Mouse (Mus musculus): ENCODE results near the gene Mast4. TPM values are rescaled to one million over a fixed set of nuclear protein-coding genes. Genes with fewer than 3 reads are reported as not detected.
A peak's percentile ranks its signal among the peaks of the same experiment; 100 is the strongest.

Gene Mast4
- total and polyA plus RNA-seq, 3 experiments: 0.99 to 7.4 (median 6.1) TPM

DNA sequence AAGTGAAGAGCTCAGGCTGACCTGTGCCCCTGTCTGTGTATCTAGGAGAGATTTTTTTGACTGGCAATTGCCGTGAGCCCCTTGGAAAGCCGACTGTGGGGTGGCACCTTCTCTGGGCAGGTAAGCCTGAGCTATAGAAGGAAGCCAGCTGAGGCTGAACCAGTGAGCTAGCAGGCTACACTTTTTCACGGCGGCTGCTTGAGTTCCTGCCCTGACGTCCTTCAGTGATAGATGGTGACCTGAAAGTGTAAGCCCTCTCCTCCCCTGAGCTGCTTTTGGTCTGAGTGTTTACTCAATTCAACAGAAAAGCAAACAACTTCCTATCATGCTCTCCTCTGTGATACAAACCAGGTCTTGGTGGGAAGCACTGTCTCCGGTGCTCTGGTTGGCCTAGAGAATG, 455.7 kb downstream of the Mast4 start:
- no peak for DNase-seq (ENCODE audit: extremely low read depth)
- Histone ChIP-seq H3K4me2 (ENCODE audit: insufficient read depth, low read depth, poor library complexity, severe bottlenecking) (peak overlapping the region; percentile 33), H3K79me2 (replicated peaks; ENCODE audit: control insufficient read depth, extremely low read depth, insufficient read depth, poor library complexity, severe bottlenecking) (peaks cover 51% of the 10 kb centered on the region), H3K4me3 (replicated peaks in 1 of 3; ENCODE audit: low read depth in 2 of 3, low read length in 2 of 3, poor library complexity in 1 of 3) (no peak overlapping the region), H3K9me3 (replicated peaks; ENCODE audit: low read length) (no peaks in the 10 kb centered on the region), H3K9ac (ENCODE audit: insufficient read depth, low read depth) (peak overlapping the region; percentile 15), H3K36me3 (replicated peaks in 1 of 2; ENCODE audit: control insufficient read depth in 1 of 2, insufficient read depth in 1 of 2, low read length in 1 of 2) (no peaks in the 10 kb centered on the region), H3K4me1 (ENCODE audit: control insufficient read depth in 1 of 2, insufficient read depth in 2 of 2) (peaks cover 19 to 59% of the 10 kb centered on the region in 2 experiments), H3K27me3 (replicated peaks) (no peaks in the 10 kb centered on the region), H3K27ac (ENCODE audit: insufficient read depth, low read depth) (peak overlapping the region; percentile 68)
- dilution Hi-C loops (cut with MboI; ENCODE audit: extremely low pct_ligation_motif_present, extremely low pct_unique_long_range_greater_than_20kb, low sequenced_read_pairs) (no loop called here), in situ Hi-C loops (cut with MboI; ENCODE audit: low pct_ligation_motif_present, low pct_unique_long_range_greater_than_20kb, low sequenced_read_pairs) (no loop called here)
- TF ChIP-seq ETS1 (conservative IDR thresholded peaks at IDR 0.05; ENCODE audit: low read depth, low read length) (peak; percentile 11; the same call in 1 of the 2 replicates), POLR2A (IDR thresholded peaks at IDR 0.05; ENCODE audit: low read depth, low read length) (no peak), POLR2AphosphoS2 (IDR thresholded peaks at IDR 0.05; ENCODE audit: low read depth, low read length) (no peak), JUN (IDR thresholded peaks at IDR 0.05; ENCODE audit: insufficient read depth, low read depth, low read length) (no peak), MXI1 (IDR thresholded peaks at IDR 0.05; ENCODE audit: low read depth, low read length) (no peak), E2F4 (IDR thresholded peaks at IDR 0.05; ENCODE audit: insufficient replicate concordance, low read depth, low read length) (no peak), SIN3A (IDR thresholded peaks at IDR 0.05; ENCODE audit: low read length) (0 out of 2 replicates have a peak, but pooled peaks have one; percentile 27)

DNA sequence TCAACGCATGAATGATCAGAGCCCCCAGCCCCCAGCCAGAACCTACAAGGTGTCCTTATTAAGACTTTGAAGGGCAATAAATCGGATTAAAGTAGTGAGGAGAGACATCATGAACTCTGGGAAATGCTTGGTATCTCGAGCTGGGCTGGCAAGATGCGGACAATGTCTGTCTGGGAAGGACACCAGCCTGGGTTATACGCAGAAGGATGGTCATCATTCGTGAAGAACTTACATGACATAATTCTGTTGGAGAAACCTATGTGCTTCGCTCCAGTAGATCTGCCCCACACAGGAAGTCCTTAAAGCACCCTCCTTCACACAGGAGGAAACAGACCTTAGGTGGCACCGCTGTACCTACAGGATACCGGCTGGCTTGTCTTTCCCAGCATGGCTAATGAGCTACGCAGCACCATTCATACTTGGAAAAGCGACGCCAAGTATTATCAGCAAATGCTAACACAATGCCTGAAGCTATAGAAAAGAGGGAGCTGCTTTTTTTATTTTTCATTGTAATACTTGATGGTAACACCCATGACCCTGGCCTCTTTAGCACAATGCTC, 456.5 kb downstream of the Mast4 start:
- peaks cover 19 to 67% of the 10 kb centered on the region in 2 experiments for H3K4me1 ChIP-seq (ENCODE audit: control insufficient read depth in 1 of 2, insufficient read depth in 2 of 2)
- in situ Hi-C loops (cut with MboI; ENCODE audit: low pct_ligation_motif_present, low pct_unique_long_range_greater_than_20kb, low sequenced_read_pairs) (no loop called here), dilution Hi-C loops (cut with MboI; ENCODE audit: extremely low pct_ligation_motif_present, extremely low pct_unique_long_range_greater_than_20kb, low sequenced_read_pairs) (no loop called here)
- TF ChIP-seq SIN3A (IDR thresholded peaks at IDR 0.05; ENCODE audit: low read length) (no peak), MXI1 (IDR thresholded peaks at IDR 0.05; ENCODE audit: low read depth, low read length) (0 out of 2 replicates have a peak, but pooled peaks have one; percentile 36)
- H3K9ac ChIP-seq (ENCODE audit: insufficient read depth, low read depth): peak overlapping the region; percentile 31; the same call in 1 of the 2 replicates
- no peak overlapping the region for H3K4me3 ChIP-seq (replicated peaks in 1 of 3; ENCODE audit: low read depth in 2 of 3, low read length in 2 of 3, poor library complexity in 1 of 3)
- no peaks in the 10 kb centered on the region for H3K27me3 ChIP-seq (replicated peaks)
- peaks cover 50% of the 10 kb centered on the region for H3K79me2 ChIP-seq (replicated peaks; ENCODE audit: control insufficient read depth, extremely low read depth, insufficient read depth, poor library complexity, severe bottlenecking)
- peak overlapping the region; percentile 9; the same call in 1 of the 2 replicates for H3K27ac ChIP-seq (ENCODE audit: insufficient read depth, low read depth)
- H3K4me2 ChIP-seq (ENCODE audit: insufficient read depth, low read depth, poor library complexity, severe bottlenecking): peak overlapping the region; percentile 33
- H3K36me3 ChIP-seq (replicated peaks in 1 of 2; ENCODE audit: control insufficient read depth in 1 of 2, insufficient read depth in 1 of 2, low read length in 1 of 2): no peaks in the 10 kb centered on the region
- H3K9me3 ChIP-seq (replicated peaks; ENCODE audit: low read length): no peaks in the 10 kb centered on the region
- no peak for DNase-seq (ENCODE audit: extremely low read depth)

DNA sequence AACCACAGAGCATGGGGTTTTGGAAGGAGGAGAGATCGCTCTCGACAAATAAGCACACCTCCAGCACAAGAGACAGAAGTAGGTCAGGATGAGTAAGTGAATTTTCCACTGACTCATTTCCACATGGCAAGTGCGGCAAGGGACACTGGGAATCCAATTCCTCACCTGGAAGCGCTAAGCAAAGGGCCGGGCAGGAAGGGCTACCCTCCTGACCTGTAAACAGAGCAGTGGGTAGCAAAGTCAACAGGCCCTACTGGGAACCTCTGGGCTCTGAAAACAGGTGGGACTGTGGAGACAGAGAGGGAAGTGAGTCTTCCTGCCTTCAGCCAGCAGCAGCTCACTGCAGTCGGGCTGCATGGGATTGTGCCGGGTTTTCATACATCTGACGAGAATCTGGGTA, 457.1 kb downstream of the Mast4 start:
- Histone ChIP-seq H3K27ac (ENCODE audit: insufficient read depth, low read depth) (peak overlapping the region; percentile 55), H3K4me1 (ENCODE audit: control insufficient read depth in 1 of 2, insufficient read depth in 2 of 2) (peaks cover 22 to 73% of the 10 kb centered on the region in 2 experiments), H3K27me3 (replicated peaks) (no peaks in the 10 kb centered on the region), H3K4me3 (replicated peaks in 1 of 3; ENCODE audit: low read depth in 2 of 3, low read length in 2 of 3, poor library complexity in 1 of 3) (no peak overlapping the region), H3K9me3 (replicated peaks; ENCODE audit: low read length) (no peaks in the 10 kb centered on the region), H3K4me2 (ENCODE audit: insufficient read depth, low read depth, poor library complexity, severe bottlenecking) (peak overlapping the region; percentile 33), H3K9ac (ENCODE audit: insufficient read depth, low read depth) (peak overlapping the region; percentile 31; the same call in 1 of the 2 replicates), H3K79me2 (replicated peaks; ENCODE audit: control insufficient read depth, extremely low read depth, insufficient read depth, poor library complexity, severe bottlenecking) (peaks cover 54% of the 10 kb centered on the region), H3K36me3 (replicated peaks in 1 of 2; ENCODE audit: control insufficient read depth in 1 of 2, insufficient read depth in 1 of 2, low read length in 1 of 2) (no peaks in the 10 kb centered on the region)
- DNase-seq (ENCODE audit: extremely low read depth): peak; percentile 54
- dilution Hi-C loops (cut with MboI; ENCODE audit: extremely low pct_ligation_motif_present, extremely low pct_unique_long_range_greater_than_20kb, low sequenced_read_pairs) (no loop called here), in situ Hi-C loops (cut with MboI; ENCODE audit: low pct_ligation_motif_present, low pct_unique_long_range_greater_than_20kb, low sequenced_read_pairs) (no loop called here)
- peak; percentile 80 for TF ChIP-seq MYC (IDR thresholded peaks at IDR 0.05; ENCODE audit: low read depth, low read length)
- no peak for TF ChIP-seq POLR2AphosphoS2 (IDR thresholded peaks at IDR 0.05; ENCODE audit: low read depth, low read length)
- TF ChIP-seq E2F4 (IDR thresholded peaks at IDR 0.05; ENCODE audit: insufficient replicate concordance, low read depth, low read length): no peak
- TF ChIP-seq JUN (IDR thresholded peaks at IDR 0.05; ENCODE audit: insufficient read depth, low read depth, low read length): peak; percentile 79
- TF ChIP-seq CHD1 (IDR thresholded peaks at IDR 0.05; ENCODE audit: low read depth, low read length): 0 out of 2 replicates have a peak, but pooled peaks have one; percentile 63
- TF ChIP-seq NELFE (IDR thresholded peaks at IDR 0.05; ENCODE audit: low read depth, low read length): no peak
- TF ChIP-seq NRF1 (IDR thresholded peaks at IDR 0.05; ENCODE audit: low read depth, low read length): no peak
- no peak for TF ChIP-seq USF2 (conservative IDR thresholded peaks at IDR 0.05; ENCODE audit: low read depth, low read length)
- TF ChIP-seq BHLHE40 (IDR thresholded peaks at IDR 0.05; ENCODE audit: low read depth, low read length): peak; percentile 81
- no peak for TF ChIP-seq SMC3 (IDR thresholded peaks at IDR 0.05; ENCODE audit: low read depth, low read length)
- no peak for TF ChIP-seq ZKSCAN1 (IDR thresholded peaks at IDR 0.05; ENCODE audit: borderline replicate concordance, low read depth, low read length)
- peak; percentile 47; the same call in 1 of the 2 replicates for TF ChIP-seq RCOR1 (conservative IDR thresholded peaks at IDR 0.05; ENCODE audit: low read depth, low read length)
- TF ChIP-seq MAZ (IDR thresholded peaks at IDR 0.05; ENCODE audit: low read depth, low read length): no peak
- TF ChIP-seq ETS1 (conservative IDR thresholded peaks at IDR 0.05; ENCODE audit: low read depth, low read length): peak; percentile 88
- no peak for TF ChIP-seq CTCF (conservative IDR thresholded peaks at IDR 0.05 in 1 of 2, IDR thresholded peaks at IDR 0.05 in 1 of 2; ENCODE audit: low read depth in 2 of 2, low read length in 2 of 2)
- TF ChIP-seq MAFK (IDR thresholded peaks at IDR 0.05; ENCODE audit: insufficient replicate concordance, low read length): peak; percentile 37; the same call in 1 of the 2 replicates
- no peak for TF ChIP-seq ZMIZ1 (IDR thresholded peaks at IDR 0.05; ENCODE audit: low read depth, low read length)
- TF ChIP-seq RAD21 (IDR thresholded peaks at IDR 0.05; ENCODE audit: low read depth, low read length): no peak
- peak; percentile 66; the same call in 1 of the 2 replicates for TF ChIP-seq MXI1 (IDR thresholded peaks at IDR 0.05; ENCODE audit: low read depth, low read length)
- TF ChIP-seq ZC3H11A (IDR thresholded peaks at IDR 0.05; ENCODE audit: low read depth, low read length): no peak
- peak; percentile 76 for TF ChIP-seq MEF2A (IDR thresholded peaks at IDR 0.05; ENCODE audit: borderline replicate concordance, low read depth, low read length)

All from CH12.LX (cell line).